Mouse (Mus musculus) forebrain, embryonic 12.5 days (tissue): ENCODE results near the gene 4930502E18Rik. TPM values are rescaled to one million over a fixed set of nuclear protein-coding genes. Genes with fewer than 3 reads are reported as not detected.
"Not testable (repeated sequence)": the region's sequence is repeated elsewhere in the genome, so short reads cannot be mapped to it uniquely, and the experiment has no call there.

ENCODE experiments used
- ATAC-seq: fragments of 200-750 bp; cut with Nextera tagmentation; 2 replicates; pipeline ENCODE4 v1.8.0; 2017; ENCODE audit warnings: moderate TSS enrichment; ENCODE audit not compliant: low FRiP score
- H3K27ac ChIP-seq: fragments of 300-500 bp; sonication (generic); 2 replicates; pipeline ENCODE4 v1.5.1; 2016; ENCODE audit warnings: mild to moderate bottlenecking
- H3K27me3 ChIP-seq: fragments of 300-500 bp; sonication (generic); 2 replicates; pipeline ENCODE4 v1.6.1; 2016; ENCODE audit warnings: mild to moderate bottlenecking
- H3K36me3 ChIP-seq: fragments of 300-500 bp; sonication (generic); replicated peaks from 2 replicates; pipeline ENCODE4 v1.6.1; 2016; ENCODE audit warnings: mild to moderate bottlenecking
- H3K4me1 ChIP-seq: fragments of 300-500 bp; sonication (generic); 2 replicates; pipeline ENCODE4 v1.6.1; 2016
- H3K4me2 ChIP-seq: fragments of 300-500 bp; sonication (generic); 2 replicates; pipeline ENCODE4 v1.6.1; 2016; ENCODE audit warnings: mild to moderate bottlenecking, moderate library complexity
- H3K4me3 ChIP-seq: fragments of 300-500 bp; sonication (generic); replicated peaks from 2 replicates; pipeline ENCODE4 v1.5.1; 2016; ENCODE audit warnings: mild to moderate bottlenecking
- H3K9ac ChIP-seq: fragments of 300-500 bp; sonication (generic); 2 replicates; pipeline ENCODE4 v1.6.1; 2016; ENCODE audit warnings: mild to moderate bottlenecking
- H3K9me3 ChIP-seq: fragments of 300-500 bp; sonication (generic); 2 replicates; pipeline ENCODE4 v1.6.1; 2016
- WGBS: fragments of 180-500 bp; shearing (Covaris S2); methylation state at CpG from one replicate; pipeline ENCODE4 v1.1.7; 2016; 5-methylcytosine and 5-hydroxymethylcytosine counted together
- polyA plus RNA-seq: library from polyadenylated mRNA; unstranded; fragments of >200 nt; fragmentation: Nextera tagmentation; extraction: Ambion mirVana; gene quantifications from 2 replicates; pipeline ENCODE4 v1.2.1, GENCODE M21; 2016

The 4930502E18Rik gene
- polyA plus RNA-seq = 0.32 and 0.34 TPM in 2 replicates

GRCm38 (mm10) chrX:53724596-53724995 is at the start of gene 4930502E18Rik:
Gene 4930502E18Rik, plus strand, starts transcription at chrX:53724826.
- no peak within 1 kb of the TSS for H3K27ac ChIP-seq
- no peak for ATAC-seq
- H3K4me1 ChIP-seq = no peaks in the 10 kb centered on the region
- no peaks in the 10 kb centered on the region for H3K9me3 ChIP-seq
- no peaks in the 10 kb centered on the region for H3K36me3 ChIP-seq
- no peaks in the 10 kb centered on the region for H3K27me3 ChIP-seq
- no peak within 1 kb of the TSS for H3K4me2 ChIP-seq
- H3K9ac ChIP-seq = no peak within 1 kb of the TSS
- no peak within 1 kb of the TSS for H3K4me3 ChIP-seq
- WGBS = 85% methylated on average over 11 of the region's 11 CpGs

DNA sequence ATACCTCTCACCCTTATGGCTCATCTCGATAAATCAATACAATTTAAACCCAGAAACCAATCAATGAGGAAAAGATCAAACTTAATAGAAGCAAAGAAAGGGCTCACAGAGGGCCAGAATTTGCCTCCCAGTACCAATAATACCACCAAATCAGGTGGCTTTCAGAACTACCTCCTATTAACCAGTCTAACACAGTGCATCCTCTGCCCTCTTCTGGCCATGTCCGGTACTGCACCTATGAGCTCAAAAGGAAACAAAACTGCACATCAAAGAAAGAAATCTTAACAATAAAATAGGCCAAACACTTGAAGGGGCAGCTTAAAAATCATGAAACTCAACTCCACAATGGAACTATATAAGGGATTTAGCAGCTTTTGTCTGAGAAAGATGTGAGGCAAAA is 47.7 kb upstream of the 4930502E18Rik start:
- not testable (repeated sequence) for H3K27me3 ChIP-seq, ATAC-seq, H3K4me3 ChIP-seq, H3K4me1 ChIP-seq, H3K36me3 ChIP-seq, H3K9me3 ChIP-seq, H3K9ac ChIP-seq, H3K27ac ChIP-seq, H3K4me2 ChIP-seq
- WGBS = 35% methylated on average over 2 of the region's 2 CpGs

DNA sequence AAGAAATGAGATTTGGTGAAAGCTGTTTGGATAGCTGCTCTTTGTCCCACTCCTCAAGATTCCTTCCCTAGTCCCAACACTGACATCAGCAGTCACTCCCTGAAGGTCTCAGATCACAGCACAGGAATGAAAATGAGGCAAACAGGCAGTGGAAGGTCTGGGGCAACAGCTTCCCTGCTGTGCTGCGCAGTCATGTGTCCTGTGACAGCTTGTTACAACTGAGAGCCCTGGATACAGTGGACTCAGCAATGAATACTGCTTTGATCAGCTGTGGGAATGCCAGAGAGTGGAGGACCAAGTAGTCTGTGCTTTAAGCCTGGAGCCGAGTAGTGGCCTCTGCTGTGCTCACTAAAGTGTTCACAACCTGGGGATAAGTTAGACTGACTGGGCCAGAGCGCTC is 42.0 kb upstream of the 4930502E18Rik start:
- WGBS = 53% methylated on average over 2 of the region's 3 CpGs

GRCm38 (mm10) chrX:53684676-53685075 is 40.0 kb upstream of the 4930502E18Rik start:
- H3K9me3 ChIP-seq, H3K9ac ChIP-seq, H3K4me3 ChIP-seq, H3K4me2 ChIP-seq, H3K36me3 ChIP-seq, H3K4me1 ChIP-seq, H3K27me3 ChIP-seq, H3K27ac ChIP-seq, ATAC-seq: not testable (repeated sequence)
- WGBS = 69% methylated on average over 2 of the region's 4 CpGs

More for the DNA sequence above, 42.0 kb upstream of the 4930502E18Rik start:
- not testable (repeated sequence) for H3K4me1 ChIP-seq, H3K27ac ChIP-seq, H3K9ac ChIP-seq, H3K4me2 ChIP-seq, H3K36me3 ChIP-seq, H3K9me3 ChIP-seq, ATAC-seq, H3K4me3 ChIP-seq, H3K27me3 ChIP-seq

DNA sequence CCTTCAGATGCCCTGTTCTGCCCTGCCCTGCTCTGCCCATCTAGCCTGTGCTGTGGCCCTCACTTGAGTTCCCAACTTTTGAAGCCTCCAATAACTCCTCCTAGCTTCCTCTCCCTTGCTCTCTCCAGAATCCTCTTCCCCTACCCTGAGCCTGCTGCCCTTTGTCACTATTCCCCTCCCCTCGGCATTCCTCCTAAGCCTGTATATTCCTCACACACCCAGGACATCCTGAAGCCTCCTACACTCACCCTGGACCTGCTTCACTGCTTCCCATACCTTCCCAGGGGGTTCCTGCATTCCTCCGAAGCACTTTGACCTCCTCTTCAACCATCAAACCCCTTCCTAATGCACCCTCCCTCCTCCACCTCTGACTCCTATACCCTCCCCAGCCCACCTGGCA is 32.6 kb upstream of the 4930502E18Rik start:
- ATAC-seq = no peak
- 70% methylated on average over 2 of the region's 2 CpGs for WGBS
- no peak overlapping the region for H3K4me2 ChIP-seq

GRCm38 (mm10) chrX:53693141-53693540 is 31.5 kb upstream of the 4930502E18Rik start:
- Histone ChIP-seq H3K36me3 (no peaks in the 10 kb centered on the region), H3K27me3 (no peaks in the 10 kb centered on the region), H3K9me3 (0 out of 2 replicates have a peak, but pooled peaks cover 3% of the 10 kb centered on the region), H3K4me1 (no peaks in the 10 kb centered on the region), H3K4me2 (no peak overlapping the region), H3K9ac (no peak overlapping the region), H3K4me3 (no peak overlapping the region), H3K27ac (no peak overlapping the region)
- no peak for ATAC-seq
- 70% methylated on average over 2 of the region's 2 CpGs for WGBS

More for the DNA sequence above, 32.6 kb upstream of the 4930502E18Rik start:
- Histone ChIP-seq H3K4me3 (no peak overlapping the region), H3K9ac (no peak overlapping the region), H3K27me3 (no peaks in the 10 kb centered on the region), H3K36me3 (no peaks in the 10 kb centered on the region), H3K27ac (no peak overlapping the region), H3K9me3 (0 out of 2 replicates have a peak, but pooled peaks cover 3% of the 10 kb centered on the region), H3K4me1 (no peaks in the 10 kb centered on the region)

- H3K4me2 ChIP-seq = no peak overlapping the region
- 0 out of 2 replicates have a peak, but pooled peaks cover 3% of the 10 kb centered on the region for H3K9me3 ChIP-seq
- 86% methylated on average over 9 of the region's 9 CpGs for WGBS
- no peak overlapping the region for H3K27ac ChIP-seq
- no peak for ATAC-seq
- H3K9ac ChIP-seq = no peak overlapping the region
- no peak overlapping the region for H3K4me3 ChIP-seq
- no peaks in the 10 kb centered on the region for H3K27me3 ChIP-seq
- no peaks in the 10 kb centered on the region for H3K4me1 ChIP-seq
- no peaks in the 10 kb centered on the region for H3K36me3 ChIP-seq
Observed at GRCm38 (mm10) chrX:53694008-53694777, 30.4 kb upstream of the 4930502E18Rik start.

DNA sequence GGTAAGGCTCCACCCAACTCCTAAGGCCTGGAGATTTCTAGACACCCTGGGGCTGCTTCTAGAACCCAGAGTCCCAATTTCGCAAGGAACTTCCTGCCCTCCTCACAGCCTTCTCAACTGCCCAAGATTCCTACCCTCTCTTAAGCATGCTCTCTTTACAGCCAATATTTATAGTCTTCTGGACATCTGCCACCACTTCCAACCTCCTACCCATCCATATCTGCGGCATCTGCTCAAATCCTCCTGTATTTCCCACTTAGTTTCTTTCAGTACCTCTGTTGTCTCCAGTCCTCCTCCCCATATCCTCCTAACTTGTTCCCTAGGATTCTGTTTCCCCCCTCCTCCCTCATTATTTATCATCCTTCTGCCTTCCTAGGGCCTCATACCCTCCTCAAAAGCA is 25.4 kb upstream of the 4930502E18Rik start:
- WGBS = 100% methylated on average over 2 of the region's 2 CpGs
- ATAC-seq = no peak
- no peak overlapping the region for H3K27ac ChIP-seq

GRCm38 (mm10) chrX:53702673-53703072 is 22.0 kb upstream of the 4930502E18Rik start:
- WGBS = 67% methylated on average over 3 of the region's 3 CpGs
- H3K36me3 ChIP-seq = no peaks in the 10 kb centered on the region
- H3K4me2 ChIP-seq = no peak overlapping the region
- no peaks in the 10 kb centered on the region for H3K27me3 ChIP-seq
- no peak overlapping the region for H3K27ac ChIP-seq
- no peak overlapping the region for H3K9ac ChIP-seq
- H3K4me3 ChIP-seq = no peak overlapping the region
- no peaks in the 10 kb centered on the region for H3K9me3 ChIP-seq
- ATAC-seq = no peak
- no peaks in the 10 kb centered on the region for H3K4me1 ChIP-seq

More for the DNA sequence above, 25.4 kb upstream of the 4930502E18Rik start:
- H3K9me3 ChIP-seq = no peaks in the 10 kb centered on the region
- H3K36me3 ChIP-seq = no peaks in the 10 kb centered on the region
- H3K4me1 ChIP-seq = no peaks in the 10 kb centered on the region
- H3K4me2 ChIP-seq = no peak overlapping the region
- H3K9ac ChIP-seq = no peak overlapping the region
- H3K27me3 ChIP-seq = no peaks in the 10 kb centered on the region
- no peak overlapping the region for H3K4me3 ChIP-seq

- 41% methylated on average over 2 of the region's 2 CpGs for WGBS
Observed at GRCm38 (mm10) chrX:53715942-53716322, 8.7 kb upstream of the 4930502E18Rik start.

GRCm38 (mm10) chrX:53716323-53717182 is 8.1 kb upstream of the 4930502E18Rik start:
- no peaks in the 10 kb centered on the region for H3K9me3 ChIP-seq
- H3K27ac ChIP-seq = no peak overlapping the region
- 14% methylated on average over 49 of the region's 49 CpGs for WGBS
- peak overlapping the region; percentile 53 for H3K4me2 ChIP-seq
- peak overlapping the region; percentile 33 for H3K4me3 ChIP-seq
- no peaks in the 10 kb centered on the region for H3K36me3 ChIP-seq
- H3K4me1 ChIP-seq = peaks cover 2% of the 10 kb centered on the region; the same call in 1 of the 2 replicates
- no peaks in the 10 kb centered on the region for H3K27me3 ChIP-seq
- peak; percentile 71; the same call in 1 of the 2 replicates for ATAC-seq
- 0 out of 2 replicates have a peak overlapping the region, but pooled peaks have one; percentile 38 for H3K9ac ChIP-seq

More at GRCm38 (mm10) chrX:53715942-53716322, 8.7 kb upstream of the 4930502E18Rik start:
- peak overlapping the region; percentile 33 for H3K4me3 ChIP-seq
- peak overlapping the region; percentile 53 for H3K4me2 ChIP-seq
- no peaks in the 10 kb centered on the region for H3K9me3 ChIP-seq
- H3K4me1 ChIP-seq = peaks cover 2% of the 10 kb centered on the region; the same call in 1 of the 2 replicates
- no peaks in the 10 kb centered on the region for H3K27me3 ChIP-seq
- H3K9ac ChIP-seq = no peak overlapping the region
- no peaks in the 10 kb centered on the region for H3K36me3 ChIP-seq
- no peak overlapping the region for H3K27ac ChIP-seq
- ATAC-seq = peak; percentile 64; the same call in 1 of the 2 replicates

DNA sequence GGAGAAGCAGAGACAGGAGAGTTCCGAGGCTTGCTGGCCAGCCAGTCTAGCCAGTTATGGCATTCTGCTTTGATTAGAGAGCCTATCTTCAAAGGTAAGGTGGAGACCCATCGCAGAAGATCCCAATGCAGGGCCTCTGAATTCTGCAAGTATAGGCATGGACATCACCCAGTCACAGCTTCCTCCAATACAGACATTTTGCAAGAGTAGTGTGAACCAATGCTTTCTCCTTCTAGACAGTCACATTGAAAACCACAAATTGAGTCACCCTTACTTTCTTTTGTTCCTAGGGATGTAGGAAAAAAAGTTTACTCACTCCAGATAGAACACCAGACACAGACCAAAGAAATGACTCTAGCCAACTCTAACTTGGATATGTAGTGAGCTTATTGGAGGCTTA is 4.3 kb downstream of the 4930502E18Rik start:
- Histone ChIP-seq H3K36me3 (no peaks in the 10 kb centered on the region), H3K9me3 (no peaks in the 10 kb centered on the region), H3K27ac (no peak overlapping the region), H3K9ac (no peak overlapping the region), H3K4me2 (no peak overlapping the region), H3K4me1 (no peaks in the 10 kb centered on the region), H3K27me3 (no peaks in the 10 kb centered on the region), H3K4me3 (no peak overlapping the region)
- no peak for ATAC-seq
- 84% methylated on average over 2 of the region's 2 CpGs for WGBS
